Mouse (Mus musculus) spleen, postnatal 36 days (tissue): ENCODE data around the gene Hacd2.

Source experiments
- DNase-seq, 2 experiments: peaks; one replicate each; pipeline ENCODE4 v3.0.0; 2022; ENCODE audit warnings: low spot score in 2 of 2, mixed read lengths in 1 of 2

Hacd2 gene

GRCm38 (mm10) chr16:35022242-35023137 is at the start of gene Hacd2:
Hacd2 (plus strand) TSS chr16:35022428.
- DNase-seq: peak; percentile 94

- no peak for DNase-seq
These were observed 49.8 kb upstream of the Hacd2 start for GRCm38 (mm10) chr16:34972471-34972870.

GRCm38 (mm10) chr16:34975544-34975943 is 46.7 kb upstream of the Hacd2 start:
- DNase-seq: no peak

GRCm38 (mm10) chr16:34976630-34977029 is 45.6 kb upstream of the Hacd2 start:
- DNase-seq: no peak

- no peak for DNase-seq
These were observed 44.2 kb upstream of the Hacd2 start for GRCm38 (mm10) chr16:34978018-34978417.

- no peak for DNase-seq
These were observed 41.2 kb upstream of the Hacd2 start for GRCm38 (mm10) chr16:34981009-34981408.

- DNase-seq: no peak
These were observed 37.8 kb upstream of the Hacd2 start for GRCm38 (mm10) chr16:34984203-34985030.

- DNase-seq: no peak
These were observed 37.2 kb upstream of the Hacd2 start for GRCm38 (mm10) chr16:34985031-34985346.

GRCm38 (mm10) chr16:34986211-34986825 is 35.9 kb upstream of the Hacd2 start:
- DNase-seq: no peak

GRCm38 (mm10) chr16:34991365-34991764 is 30.9 kb upstream of the Hacd2 start:
- DNase-seq: no peak

- DNase-seq: no peak
These were observed 29.4 kb upstream of the Hacd2 start for GRCm38 (mm10) chr16:34992854-34993253.

- DNase-seq: no peak
These were observed 28.4 kb upstream of the Hacd2 start for GRCm38 (mm10) chr16:34993694-34994330.

GRCm38 (mm10) chr16:34994641-34995141 is 27.5 kb upstream of the Hacd2 start:
- no peak for DNase-seq

GRCm38 (mm10) chr16:34996133-34996532 is 26.1 kb upstream of the Hacd2 start:
- DNase-seq: peak; percentile 17 to 33

GRCm38 (mm10) chr16:34997052-34997451 is 25.2 kb upstream of the Hacd2 start:
- DNase-seq: no peak

GRCm38 (mm10) chr16:34997576-34997975 is 24.7 kb upstream of the Hacd2 start:
- no peak for DNase-seq

GRCm38 (mm10) chr16:34999016-34999415 is 23.2 kb upstream of the Hacd2 start:
- no peak for DNase-seq

- DNase-seq: no peak
These were observed 22.2 kb upstream of the Hacd2 start for GRCm38 (mm10) chr16:34999986-35000385.

GRCm38 (mm10) chr16:35000923-35001560 is 21.2 kb upstream of the Hacd2 start:
- DNase-seq: no peak

- DNase-seq: no peak
These were observed 17.9 kb upstream of the Hacd2 start for GRCm38 (mm10) chr16:35004356-35004755.

GRCm38 (mm10) chr16:35004756-35005155 is 17.5 kb upstream of the Hacd2 start:
- no peak for DNase-seq
